Mouse (Mus musculus): ENCODE results near the gene Rbm39. TPM values are rescaled to one million over a fixed set of nuclear protein-coding genes. Genes with fewer than 3 reads are reported as not detected.
"Not testable (repeated sequence)": the region's sequence is repeated elsewhere in the genome, so short reads cannot be mapped to it uniquely, and the experiment has no call there.

Gene Rbm39
- polyA plus RNA-seq, 1 experiment, result 37.5 TPM

DNA sequence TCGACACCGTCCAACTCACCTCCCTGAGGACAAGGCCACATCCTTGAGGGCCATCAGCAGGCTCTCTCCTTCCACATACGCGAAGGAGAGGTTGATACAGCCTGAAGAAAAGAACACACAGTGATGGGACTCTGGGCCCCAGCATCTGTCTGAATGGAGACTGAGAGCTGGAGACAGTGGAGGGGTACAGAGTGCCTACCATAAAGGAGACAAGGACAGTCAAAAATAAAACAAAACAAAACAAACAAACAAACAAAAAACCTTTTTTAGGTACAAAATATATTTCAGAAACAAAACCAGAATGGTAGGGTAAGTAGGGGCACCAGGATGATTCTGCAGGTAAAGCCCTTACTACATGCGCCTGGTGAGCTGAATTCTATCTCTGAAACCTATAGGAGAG lies 53.0 kb downstream of the Rbm39 start, which contains the start of gene Gm28036:
TSS of gene Gm28036 (minus strand) at position 101 of the 400 bp plus-strand sequence.
- TF ChIP-seq TAL1 (IDR thresholded peaks at IDR 0.05; ENCODE audit: low read length) (no peak), GATA1 (IDR thresholded peaks at IDR 0.05; ENCODE audit: low read length) (no peak)
- Histone ChIP-seq H3K36me3 (ENCODE audit: control insufficient read depth) (peaks cover 80% of the 10 kb centered on the region), H3K4me3 (replicated peaks) (no peak within 1 kb of the TSS), H3K9me3 (ENCODE audit: control insufficient read depth, low read length) (no peaks in the 10 kb centered on the region), H3K4me1 (ENCODE audit: control insufficient read depth) (no peaks in the 10 kb centered on the region), H3K27me3 (ENCODE audit: control insufficient read depth) (no peaks in the 10 kb centered on the region)

- no peak for TF ChIP-seq GATA1 (IDR thresholded peaks at IDR 0.05; ENCODE audit: low read length)
- no peak for TF ChIP-seq TAL1 (IDR thresholded peaks at IDR 0.05; ENCODE audit: low read length)
- Histone ChIP-seq H3K27me3 (ENCODE audit: control insufficient read depth) (no peaks in the 10 kb centered on the region), H3K36me3 (ENCODE audit: control insufficient read depth) (peaks cover 63% of the 10 kb centered on the region), H3K9me3 (ENCODE audit: control insufficient read depth, low read length) (no peaks in the 10 kb centered on the region), H3K4me3 (replicated peaks) (no peak overlapping the region), H3K4me1 (ENCODE audit: control insufficient read depth) (peaks cover 2% of the 10 kb centered on the region; the same call in 1 of the 2 replicates)
These were observed 56.3 kb downstream of the Rbm39 start for GRCm38 (mm10) chr2:156123731-156124130.

DNA sequence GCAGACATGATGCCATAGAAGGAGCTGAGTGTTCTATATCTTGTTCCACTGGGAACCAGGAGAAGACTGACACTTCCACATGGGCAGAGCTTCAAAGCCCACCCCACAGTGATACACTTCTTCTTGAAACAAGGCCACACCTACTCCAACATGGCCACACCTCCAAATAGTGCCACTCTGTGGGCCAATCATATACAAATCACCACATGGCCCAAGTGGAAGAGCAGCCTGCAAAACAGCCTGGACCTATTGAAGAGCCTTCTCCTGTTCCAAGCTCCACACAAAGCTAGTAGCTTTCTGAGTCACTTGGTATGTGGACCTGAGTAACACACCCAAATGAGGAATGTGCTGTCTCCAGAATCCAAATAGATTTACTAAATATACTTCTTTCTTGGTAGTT lies 60.5 kb downstream of the Rbm39 start:
- no peak for TF ChIP-seq TAL1 (IDR thresholded peaks at IDR 0.05; ENCODE audit: low read length)
- TF ChIP-seq GATA1 (IDR thresholded peaks at IDR 0.05; ENCODE audit: low read length), result no peak
- H3K9me3 ChIP-seq (ENCODE audit: control insufficient read depth, low read length), result no peaks in the 10 kb centered on the region
- no peaks in the 10 kb centered on the region for H3K27me3 ChIP-seq (ENCODE audit: control insufficient read depth)
- no peak overlapping the region for H3K4me3 ChIP-seq (replicated peaks)
- H3K4me1 ChIP-seq (ENCODE audit: control insufficient read depth), result peaks cover 2% of the 10 kb centered on the region; the same call in 1 of the 2 replicates
- peaks cover 25% of the 10 kb centered on the region for H3K36me3 ChIP-seq (ENCODE audit: control insufficient read depth)

GRCm38 (mm10) chr2:156112080-156112423 lies 68.0 kb downstream of the Rbm39 start:
- H3K9me3 ChIP-seq (ENCODE audit: control insufficient read depth, low read length); H3K36me3 ChIP-seq (ENCODE audit: control insufficient read depth); H3K27me3 ChIP-seq (ENCODE audit: control insufficient read depth): not testable (repeated sequence)
- peak overlapping the region; percentile 97 for H3K4me3 ChIP-seq (replicated peaks)
- H3K4me1 ChIP-seq (ENCODE audit: control insufficient read depth), result peaks cover 36% of the 10 kb centered on the region

DNA sequence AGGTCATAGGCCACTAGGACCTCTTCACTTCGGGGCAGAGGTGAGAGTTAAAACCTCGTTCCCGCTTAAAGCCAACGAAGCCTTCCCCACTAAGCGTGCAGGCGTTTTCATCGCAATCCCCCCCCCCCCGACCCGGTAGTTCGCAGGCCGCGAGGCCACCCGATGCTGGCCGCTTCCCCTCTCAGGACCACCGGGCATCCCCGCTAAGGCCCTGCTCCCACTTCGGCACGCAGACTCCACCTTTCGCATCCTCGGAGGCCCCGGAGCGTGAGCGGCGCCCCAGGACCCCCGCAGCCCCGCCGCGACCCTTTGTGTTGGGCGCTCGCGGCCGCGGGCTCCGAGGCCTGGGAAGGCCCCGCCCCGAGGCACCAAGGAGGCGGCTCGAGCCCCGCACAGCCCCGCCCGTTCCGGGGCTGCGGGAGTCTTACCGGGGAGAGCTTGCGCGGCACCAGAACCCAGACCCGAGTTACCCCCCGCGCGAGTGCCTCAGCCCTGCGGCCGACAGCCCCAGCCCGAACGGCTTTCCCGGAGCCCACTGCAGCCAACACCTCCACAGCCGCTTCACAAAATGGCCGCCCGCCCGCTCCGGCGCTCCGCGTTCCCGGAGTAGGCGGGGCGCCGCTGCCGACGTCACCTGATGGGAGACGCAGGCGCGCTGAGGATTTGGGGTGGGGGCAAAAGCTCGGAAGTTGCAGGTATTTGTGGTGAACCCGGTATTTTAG lies 68.5 kb downstream of the Rbm39 start, which contains the start of the genes Cpne1 and Rbm12:
TSS of gene Cpne1 (minus strand) at position 608 of the 722 bp plus-strand sequence.
TSS of gene Rbm12 (minus strand) at position 621 of the 722 bp plus-strand sequence.
- peak within 1 kb of the TSS; percentile 97 for H3K4me3 ChIP-seq (replicated peaks)
- peaks cover 13% of the 10 kb centered on the region for H3K36me3 ChIP-seq (ENCODE audit: control insufficient read depth)
- H3K4me1 ChIP-seq (ENCODE audit: control insufficient read depth), result peaks cover 37% of the 10 kb centered on the region
- TF ChIP-seq TAL1 (IDR thresholded peaks at IDR 0.05; ENCODE audit: low read length), result no peak
- no peak for TF ChIP-seq GATA1 (IDR thresholded peaks at IDR 0.05; ENCODE audit: low read length)
- H3K27me3 ChIP-seq (ENCODE audit: control insufficient read depth), result no peaks in the 10 kb centered on the region
- no peaks in the 10 kb centered on the region for H3K9me3 ChIP-seq (ENCODE audit: control insufficient read depth, low read length)

DNA sequence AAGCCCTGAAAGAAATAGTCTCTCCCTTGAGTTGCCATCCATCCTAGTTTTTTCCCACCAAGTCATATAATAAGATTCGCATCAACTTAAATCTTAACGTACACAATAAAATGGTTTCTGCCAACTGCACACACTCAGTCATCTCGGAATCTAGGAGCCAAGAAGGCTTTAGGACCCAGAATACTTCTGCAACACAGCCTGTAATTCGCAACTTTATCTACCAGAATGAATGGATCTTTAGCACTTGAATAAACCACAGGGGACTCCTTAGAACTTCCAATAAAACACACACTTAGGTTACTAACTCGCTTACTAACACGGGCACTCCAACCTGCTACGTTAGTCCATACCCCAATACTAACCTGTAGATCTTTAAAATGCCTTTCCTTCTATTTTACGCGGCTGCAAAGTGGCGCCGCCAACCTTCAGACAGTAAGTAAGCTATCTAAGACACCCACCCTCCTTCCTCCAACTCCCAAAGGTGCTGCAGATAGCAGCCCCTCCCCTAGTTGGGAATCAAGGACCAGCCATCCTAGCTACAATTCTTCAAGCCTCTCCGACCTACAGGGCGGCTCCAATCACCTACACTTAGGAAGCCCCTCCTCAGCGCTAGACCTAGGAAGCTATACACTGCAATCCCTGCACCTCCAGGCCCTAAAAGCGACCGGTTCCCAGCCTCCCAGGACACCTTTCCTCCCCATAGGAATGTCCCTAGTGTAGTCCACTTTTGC lies 69.2 kb downstream of the Rbm39 start:
- TF ChIP-seq TAL1 (IDR thresholded peaks at IDR 0.05; ENCODE audit: low read length) (no peak), GATA1 (IDR thresholded peaks at IDR 0.05; ENCODE audit: low read length) (no peak)
- Histone ChIP-seq H3K4me3 (replicated peaks) (peak overlapping the region; percentile 97), H3K36me3 (ENCODE audit: control insufficient read depth) (peaks cover 18% of the 10 kb centered on the region), H3K4me1 (ENCODE audit: control insufficient read depth) (peaks cover 38% of the 10 kb centered on the region), H3K9me3 (ENCODE audit: control insufficient read depth, low read length) (no peaks in the 10 kb centered on the region), H3K27me3 (ENCODE audit: control insufficient read depth) (no peaks in the 10 kb centered on the region)

Other genes starting within 250 kb of the Rbm39 start
- 0.09 and 0.47 TPM in 2 replicates for gene Uqcc1, start 249.9 kb downstream of the Rbm39 start, polyA plus RNA-seq (2012)
- not detected in 2 replicates for gene Gm15557, start 239.5 kb downstream of the Rbm39 start, polyA plus RNA-seq (2012)
- gene Gdf5, start 234.9 kb downstream of the Rbm39 start, polyA plus RNA-seq (2012), result 0.04 TPM in 1 of 2 replicates, not detected in the other
- 3.7 and 3.8 TPM in 2 replicates for gene Cep250, start 223.8 kb downstream of the Rbm39 start, polyA plus RNA-seq (2012)
- gene 6430550D23Rik, start 172.3 kb downstream of the Rbm39 start, polyA plus RNA-seq (2012), result 0.03 and 0.04 TPM in 2 replicates
- gene Ergic3, start 172.2 kb downstream of the Rbm39 start, polyA plus RNA-seq (2012), result 7.3 and 7.5 TPM in 2 replicates
- gene Fer1l4, start 127.3 kb downstream of the Rbm39 start, polyA plus RNA-seq (2012), result not detected in 2 replicates
- 0.08 and 0.09 TPM in 2 replicates for gene Spag4, start 115.1 kb downstream of the Rbm39 start, polyA plus RNA-seq (2012)
- 1.1 and 2.0 TPM in 2 replicates for gene Cpne1, start 68.3 kb downstream of the Rbm39 start, polyA plus RNA-seq (2012)
- 0.28 and 0.31 TPM in 2 replicates for gene Rbm12, start 68.3 kb downstream of the Rbm39 start, polyA plus RNA-seq (2012)
- 0.01 TPM in 1 of 2 replicates, not detected in the other for gene Gm28036, start 53.1 kb downstream of the Rbm39 start, polyA plus RNA-seq (2012)
- 41.6 and 50.1 TPM in 2 replicates for gene Romo1, start 36.2 kb downstream of the Rbm39 start, polyA plus RNA-seq (2012)
- gene Nfs1, start 36.1 kb downstream of the Rbm39 start, polyA plus RNA-seq (2012), result 3.2 and 3.4 TPM in 2 replicates
- gene Phf20, start 16.2 kb upstream of the Rbm39 start, polyA plus RNA-seq (2012), result 1.2 and 1.5 TPM in 2 replicates
- not detected in 2 replicates for gene Cnbd2, start 132.1 kb upstream of the Rbm39 start, polyA plus RNA-seq (2012)
- gene Scand1, start 132.5 kb upstream of the Rbm39 start, polyA plus RNA-seq (2012), result 85.2 and 101 TPM in 2 replicates
- gene Epb41l1, start 240.7 kb upstream of the Rbm39 start, polyA plus RNA-seq (2012), result 0.31 and 0.39 TPM in 2 replicates